Mouse (Mus musculus): ENCODE data around the gene Dhx40.
"Not testable (repeated sequence)": the region's sequence is repeated elsewhere in the genome, so short reads cannot be mapped to it uniquely, and the experiment has no call there.

Dhx40 gene

DNA sequence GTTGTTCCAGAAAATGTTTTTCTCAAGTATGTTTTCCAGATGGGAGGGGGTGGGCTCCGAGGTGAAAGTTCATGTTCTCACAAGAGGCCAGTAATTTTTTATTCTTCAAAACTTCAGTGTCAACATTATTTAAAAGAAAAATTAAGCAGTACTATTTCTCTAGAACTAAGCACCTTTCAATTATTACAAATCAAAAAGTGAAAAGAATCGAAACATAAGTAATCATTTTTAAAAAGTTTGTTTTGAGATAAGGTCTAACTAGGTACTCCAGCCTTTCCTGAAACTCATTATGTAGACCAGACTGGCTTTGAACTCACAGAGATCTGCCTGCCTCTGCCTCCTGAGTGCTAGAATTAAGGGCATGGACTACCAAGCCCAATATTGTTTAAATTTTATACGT, 8.7 kb upstream of the Dhx40 start:
- DNase-seq, result not testable (repeated sequence)

DNA sequence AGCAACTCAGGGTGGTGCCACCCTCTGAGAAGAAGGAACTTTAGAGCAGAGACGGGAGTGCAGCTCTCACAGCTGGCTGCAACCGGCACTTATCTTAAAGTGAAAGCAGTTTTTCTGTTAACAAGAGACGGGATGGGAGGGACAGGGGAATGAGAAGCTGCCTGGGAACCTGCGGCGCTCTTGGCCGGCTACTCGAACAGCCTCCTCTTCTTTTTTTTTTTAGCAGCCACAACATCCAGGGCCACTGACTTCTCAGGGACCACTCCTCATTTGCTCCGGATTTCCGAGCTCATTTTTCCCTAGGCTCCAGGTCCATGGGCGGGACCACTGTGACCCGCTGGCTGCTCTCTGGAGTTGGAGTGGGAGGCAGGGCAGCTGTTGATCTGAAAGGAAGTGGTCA, 6.9 kb upstream of the Dhx40 start:
- not testable (repeated sequence) for DNase-seq

GRCm38 (mm10) chr11:86813256-86813655, 5.7 kb upstream of the Dhx40 start:
- DNase-seq, result not testable (repeated sequence)

GRCm38 (mm10) chr11:86811326-86811630, 3.7 kb upstream of the Dhx40 start:
- no peak for DNase-seq

DNA sequence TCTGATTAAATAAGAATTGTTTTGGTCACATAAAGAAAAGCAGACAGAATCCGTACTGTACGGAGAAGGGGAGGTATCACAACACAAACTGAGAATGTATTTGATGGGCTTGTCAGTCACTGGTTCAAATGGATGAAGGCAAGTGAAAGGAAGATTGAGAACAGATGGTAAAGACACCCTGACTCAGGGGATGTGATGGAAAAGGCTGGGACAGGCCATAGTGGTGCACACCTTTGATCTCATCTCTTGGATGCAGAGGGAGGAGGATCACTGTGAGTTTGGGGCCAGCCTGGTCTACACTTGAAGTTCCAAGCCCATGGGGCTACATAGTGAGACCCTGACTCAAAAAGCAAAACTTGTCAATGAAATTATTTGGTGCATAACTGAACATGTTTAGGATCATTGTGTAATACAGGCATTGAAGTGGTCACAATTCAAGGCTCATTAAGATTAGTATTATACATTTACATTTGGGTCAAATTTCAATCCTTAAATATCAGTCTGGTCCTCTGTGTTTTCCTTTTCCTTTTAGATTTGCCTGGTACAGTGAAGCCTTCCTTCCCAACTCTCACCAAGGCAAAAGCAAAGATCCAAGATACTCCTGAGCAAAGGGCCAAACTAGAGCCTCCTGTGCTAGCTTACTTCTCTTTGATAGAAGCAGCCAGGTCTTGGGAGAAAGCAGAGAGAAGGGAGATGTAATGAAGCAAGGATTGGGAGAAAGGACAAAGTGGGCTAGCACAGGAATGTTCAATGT, 3.2 kb upstream of the Dhx40 start:
- DNase-seq, result no peak

DNA sequence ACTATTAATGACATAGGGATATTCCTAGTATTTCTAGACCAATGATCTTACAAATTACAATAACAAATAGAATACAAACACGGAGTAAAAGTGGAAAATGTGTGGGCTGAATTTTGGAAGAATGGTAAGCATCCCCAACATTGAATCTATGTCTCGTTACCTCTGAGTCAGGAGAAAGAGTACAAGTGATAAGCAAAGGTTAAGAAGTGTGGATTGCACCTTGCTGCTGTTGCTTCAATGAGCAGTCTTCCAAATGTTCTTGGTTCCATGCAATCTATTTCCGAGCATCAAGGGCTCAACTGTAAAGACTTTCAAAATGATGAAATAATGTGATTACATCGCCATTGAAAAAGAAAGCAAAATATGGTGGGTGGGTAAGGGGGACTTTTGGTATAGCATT, 2.3 kb upstream of the Dhx40 start:
- no peak for DNase-seq

- no peak for DNase-seq
These were observed 507 bp downstream of the Dhx40 start for GRCm38 (mm10) chr11:86807001-86807477.

DNA sequence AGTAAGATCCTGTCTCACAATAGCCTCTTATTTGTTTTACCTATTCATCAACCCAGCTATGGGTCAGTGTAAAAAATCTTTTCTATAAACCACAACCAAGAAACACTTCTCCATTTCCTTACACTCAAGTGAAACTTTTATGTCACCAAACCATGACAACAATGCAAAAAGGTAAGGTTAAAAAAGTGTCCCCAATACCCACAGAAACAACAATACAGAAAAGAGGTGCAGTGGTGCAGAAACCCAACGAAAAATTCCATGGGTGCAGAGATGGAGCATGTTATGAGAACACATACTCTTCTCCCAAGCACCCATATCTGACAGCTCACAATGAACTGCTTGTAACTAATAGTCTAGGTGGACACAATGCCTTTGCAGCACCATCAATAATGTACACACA, 13.4 kb downstream of the Dhx40 start:
- DNase-seq, result no peak

- DNase-seq, result not testable (repeated sequence)
These were observed 20.1 kb downstream of the Dhx40 start for GRCm38 (mm10) chr11:86787436-86787835.

DNA sequence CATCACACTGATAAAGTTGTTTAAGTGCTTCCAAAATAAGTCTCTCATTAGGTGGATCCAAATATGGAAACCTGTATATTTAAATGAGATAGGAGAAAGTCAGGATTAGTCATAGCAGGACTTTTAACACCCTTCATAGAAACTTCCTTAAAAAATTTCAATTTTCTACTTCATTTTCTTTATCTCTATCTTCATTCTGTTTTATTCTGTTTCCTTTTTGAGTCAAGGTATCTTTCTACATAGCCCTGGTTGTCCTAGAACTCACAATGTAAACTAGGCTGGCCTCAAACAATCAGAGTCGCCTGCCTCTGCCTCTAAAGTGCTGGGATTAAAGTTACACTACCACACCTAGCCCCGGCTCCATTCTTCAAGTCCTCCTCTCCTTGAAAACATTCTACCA, 21.8 kb downstream of the Dhx40 start:
- no peak for DNase-seq

DNA sequence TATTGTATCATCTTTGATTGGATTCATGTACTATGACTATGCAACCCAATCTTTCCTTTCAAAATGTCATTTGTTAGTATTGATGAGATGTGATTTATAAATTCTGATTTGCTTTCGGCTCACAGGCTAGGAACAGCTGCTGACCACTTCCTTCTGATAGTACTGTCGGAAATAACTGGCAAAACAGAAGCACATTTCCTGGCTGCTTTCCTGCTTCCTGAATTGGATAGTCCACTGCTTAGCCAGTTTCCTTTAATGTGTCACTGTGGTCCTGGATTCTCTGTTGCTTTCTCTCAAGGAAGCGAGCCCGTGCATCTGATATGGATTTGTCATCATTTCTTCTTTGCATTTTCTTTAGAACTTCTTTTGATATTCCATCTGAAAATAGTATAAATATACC, 37.7 kb downstream of the Dhx40 start:
- no peak for DNase-seq

- DNase-seq, result no peak
These were observed 43.0 kb downstream of the Dhx40 start for GRCm38 (mm10) chr11:86764501-86764900.

- not testable (repeated sequence) for DNase-seq
These were observed 44.4 kb downstream of the Dhx40 start for GRCm38 (mm10) chr11:86763127-86763526.

DNA sequence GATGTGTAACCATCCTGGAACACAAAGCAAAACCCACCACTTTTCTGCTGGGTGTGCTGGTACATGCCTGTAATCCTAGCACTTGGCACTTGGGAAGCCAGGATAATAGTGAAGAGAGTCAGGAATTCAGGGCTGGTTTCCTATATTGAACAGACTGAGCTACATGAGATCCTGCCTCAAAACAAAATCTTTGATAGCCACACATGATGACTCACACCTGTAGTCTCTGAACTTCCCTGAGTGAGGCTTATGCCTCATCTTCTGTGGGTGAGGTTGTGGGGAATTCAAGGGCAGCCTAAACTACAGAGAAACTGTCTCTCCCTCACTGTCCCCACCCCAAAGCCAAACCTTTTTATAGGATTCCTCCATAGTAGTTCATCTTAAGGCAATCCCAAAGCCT, 47.2 kb downstream of the Dhx40 start:
- DNase-seq, result no peak

GRCm38 (mm10) chr11:86759886-86760285, 47.7 kb downstream of the Dhx40 start:
- no peak for DNase-seq

GRCm38 (mm10) chr11:86759226-86759625, 48.3 kb downstream of the Dhx40 start:
- no peak for DNase-seq

- DNase-seq, result no peak
These were observed 49.0 kb downstream of the Dhx40 start for GRCm38 (mm10) chr11:86758559-86758958.

GRCm38 (mm10) chr11:86757480-86758371, 49.8 kb downstream of the Dhx40 start, which contains the start of gene Cltc:
TSS of gene Cltc (minus strand) at chr11:86757565.
- peak; percentile 96 for DNase-seq

DNA sequence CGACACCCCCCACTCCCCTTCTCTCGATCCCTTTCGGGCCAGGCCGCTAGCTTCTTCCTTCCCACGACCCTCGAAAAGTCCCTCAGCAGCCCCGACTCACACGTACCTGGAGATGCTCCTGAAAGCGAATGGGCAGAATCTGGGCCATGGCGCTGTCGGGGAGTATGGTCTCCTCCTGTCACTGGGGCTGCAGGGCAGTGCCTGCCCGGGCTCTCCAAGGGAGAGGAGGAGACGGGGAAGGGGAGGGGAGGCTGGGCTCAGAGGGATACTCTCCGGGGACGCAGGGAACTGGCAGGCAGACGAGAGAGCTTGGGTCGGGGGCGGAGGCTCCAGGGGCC, 50.4 kb downstream of the Dhx40 start:
- DNase-seq, result no peak

DNA sequence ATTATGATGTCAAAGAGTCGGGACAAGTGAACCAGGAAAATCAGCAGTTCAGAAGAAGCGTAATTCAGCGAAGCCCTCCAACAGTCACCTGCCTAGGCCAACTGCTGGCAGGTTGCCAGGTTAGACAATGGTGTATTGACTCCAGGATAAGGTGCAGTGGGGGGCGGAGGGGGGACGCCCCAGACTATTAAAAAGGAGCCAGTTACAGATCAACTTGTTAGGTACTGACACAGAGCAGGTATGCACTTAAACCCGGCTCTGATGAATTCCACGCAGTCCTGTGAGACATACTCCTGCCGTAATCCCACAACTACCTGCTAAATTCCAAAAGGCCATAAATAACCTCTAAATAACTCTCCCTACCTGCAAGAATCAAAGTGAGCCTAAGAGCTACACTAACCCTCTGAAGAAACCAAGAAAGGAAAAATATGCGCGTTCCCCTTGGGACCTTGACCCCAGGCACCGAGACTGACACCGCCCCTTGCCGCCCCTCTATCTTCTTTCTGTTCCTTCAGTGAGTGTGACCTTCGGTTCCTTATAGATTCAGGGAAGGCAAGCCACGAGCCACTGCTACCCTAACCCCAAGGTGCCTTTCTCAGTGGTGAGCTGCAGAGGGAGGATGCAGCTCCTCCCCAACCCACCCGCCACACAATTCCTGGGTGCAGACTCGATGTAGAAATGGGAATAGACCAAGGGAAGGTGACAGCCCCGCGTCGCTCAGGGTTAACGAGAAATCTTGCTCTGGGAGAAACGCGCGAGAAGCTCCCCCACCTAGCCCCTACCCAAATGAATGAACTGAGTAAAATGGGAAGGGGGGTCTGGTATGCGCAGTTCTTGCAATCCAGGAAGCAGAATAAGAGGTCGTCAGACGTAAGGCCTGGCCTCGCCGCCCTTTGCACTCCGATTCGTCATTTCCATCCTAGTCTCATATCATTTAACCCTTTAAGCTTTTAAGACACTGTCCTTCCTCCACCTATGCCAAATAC, 51.1 kb downstream of the Dhx40 start:
- peak; percentile 32 for DNase-seq

DNA sequence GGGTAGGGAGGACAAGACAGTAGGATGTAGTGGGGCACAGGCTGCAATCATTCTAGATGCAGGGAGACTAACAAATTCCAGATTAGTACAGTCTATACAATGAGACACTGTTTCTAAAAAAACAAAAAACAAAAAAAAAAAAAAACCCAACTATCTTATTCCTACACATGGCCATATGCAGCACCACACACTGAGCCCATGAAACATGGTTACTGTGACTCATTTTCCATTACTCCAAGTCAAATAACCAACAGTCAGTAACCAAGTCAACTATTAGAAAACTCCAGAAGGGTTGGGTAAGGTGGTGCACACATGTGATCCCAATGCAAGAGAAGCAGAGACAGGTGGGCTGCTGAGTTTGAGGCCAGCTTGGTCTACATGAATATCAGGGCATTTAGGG, 55.1 kb downstream of the Dhx40 start:
- no peak for DNase-seq

DNA sequence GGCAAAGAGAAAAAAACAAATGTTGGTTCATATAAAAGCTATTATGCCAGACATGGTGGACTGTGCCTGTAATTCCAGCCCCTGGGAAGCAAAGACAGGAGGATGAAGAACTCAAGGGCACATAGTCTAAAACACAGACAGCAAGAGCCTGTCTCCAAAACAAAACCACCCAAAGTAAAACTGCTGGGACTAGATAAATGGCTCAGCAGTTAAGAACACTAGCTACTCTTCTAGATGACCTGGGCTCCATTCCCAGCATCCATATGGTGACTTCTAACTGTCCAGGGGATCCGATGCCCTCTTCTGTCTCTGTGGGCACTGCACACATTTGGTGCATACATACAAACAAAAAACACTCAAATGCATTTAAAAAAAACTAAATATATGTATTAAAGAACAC, 56.5 kb downstream of the Dhx40 start:
- DNase-seq, result no peak

Measured in thymus, postnatal 25 days (tissue).